Comparison of ENCODE assay signal across 9 mouse cellular contexts in the genomic region with DNA sequence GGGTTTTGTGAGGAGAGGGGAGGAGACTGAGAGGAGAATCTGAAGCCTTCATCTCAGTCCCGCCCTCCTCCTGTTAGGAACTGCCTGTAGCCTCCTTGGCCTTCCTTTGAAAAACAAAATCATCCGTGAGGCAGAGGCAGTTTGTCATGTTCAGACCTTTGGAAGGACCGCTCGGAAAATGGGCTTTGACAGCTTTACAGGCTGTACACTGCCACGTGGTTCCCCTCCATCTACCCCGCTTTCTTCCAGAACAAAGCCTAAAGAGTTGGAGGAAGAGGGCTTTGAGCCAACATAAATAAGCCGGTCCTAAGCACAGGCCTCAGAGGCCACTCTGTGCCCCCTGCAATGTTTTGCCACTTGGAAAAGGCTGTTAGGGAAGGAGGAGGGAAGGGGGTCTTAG. TPM values are rescaled to one million over a fixed set of nuclear protein-coding genes. Genes with fewer than 3 reads are reported as not detected.
A peak's percentile ranks its signal among the peaks of the same experiment; 100 is the strongest.
DNase-seq lines count a peak whose midpoint lies in the region; ATAC-seq and TF ChIP-seq lines count a peak whose summit lies in the region.
"Had no signal": no experiment of that assay in that cellular context is flagged by ENCODE, and none has a peak within 500 bp of the region (broad histone marks: within the 10 kb centered on the region; RNA-seq: fewer than 3 reads in every experiment).

No protein-coding gene starts in this region.

- 0 out of 2 replicates have a peak, but pooled peaks cover 3% of the 10 kb centered on the region for H3K4me1 ChIP-seq in intestine, embryonic 15.5 days (replicated peaks)
- peaks cover 7% of the 10 kb centered on the region; the same call in 1 of the 2 replicates for H3K4me1 ChIP-seq in intestine, embryonic 16.5 days (ENCODE audit: control insufficient read depth, insufficient read depth, low read length)
- H3K4me1 ChIP-seq in forebrain, embryonic 10.5 days: peaks cover 48% of the 10 kb centered on the region
- peaks cover 9% of the 10 kb centered on the region for H3K4me1 ChIP-seq in kidney, postnatal 0 days (replicated peaks; ENCODE audit: insufficient read depth, low read length)
- peaks cover 21% of the 10 kb centered on the region for H3K4me1 ChIP-seq in neural tube, embryonic 11.5 days (ENCODE audit: control insufficient read depth, insufficient read depth, low read length)

- WGBS in intestine, embryonic 15.5 days: 39% methylated on average over 7 of the region's 7 CpGs
- WGBS in intestine, embryonic 16.5 days: 33% methylated on average over 7 of the region's 7 CpGs
- WGBS in forebrain, embryonic 10.5 days: 54% methylated on average over 7 of the region's 7 CpGs
- 10% methylated on average over 7 of the region's 7 CpGs for WGBS in kidney, postnatal 0 days
- under 1% methylated on average over 7 of the region's 7 CpGs for WGBS in neural tube, embryonic 11.5 days

- H3K9me3 ChIP-seq in intestine, embryonic 15.5 days: no peaks in the 10 kb centered on the region
- H3K9me3 ChIP-seq in intestine, embryonic 16.5 days (ENCODE audit: control insufficient read depth, low read length): no peaks in the 10 kb centered on the region
- no peaks in the 10 kb centered on the region for H3K9me3 ChIP-seq in forebrain, embryonic 10.5 days
- H3K9me3 ChIP-seq in kidney, postnatal 0 days (replicated peaks; ENCODE audit: low read length): no peaks in the 10 kb centered on the region
- H3K9me3 ChIP-seq in neural tube, embryonic 11.5 days (ENCODE audit: control insufficient read depth, low read length): no peaks in the 10 kb centered on the region

- peak; percentile 36; the same call in 1 of the 2 replicates for ATAC-seq in intestine, embryonic 15.5 days
- ATAC-seq in intestine, embryonic 16.5 days: no peak
- peak; percentile 89 for ATAC-seq in kidney, postnatal 0 days (replicated peaks; ENCODE audit: low FRiP score, low read depth)
- ATAC-seq in neural tube, embryonic 11.5 days (ENCODE audit: insufficient read depth, low FRiP score, low TSS enrichment): peak; percentile 92

- no peak overlapping the region for H3K27ac ChIP-seq in intestine, embryonic 15.5 days
- H3K27ac ChIP-seq in intestine, embryonic 16.5 days (ENCODE audit: low read length): no peak overlapping the region
- peak overlapping the region; percentile 72 for H3K27ac ChIP-seq in forebrain, embryonic 10.5 days
- H3K27ac ChIP-seq in kidney, postnatal 0 days: peak overlapping the region; percentile 78
- peak overlapping the region; percentile 87 for H3K27ac ChIP-seq in neural tube, embryonic 11.5 days (ENCODE audit: low read depth, low read length)

- no peak for TF ChIP-seq CTCF in kidney, postnatal 0 days (IDR thresholded peaks at IDR 0.05; ENCODE audit: low read depth)

- H3K4me2 ChIP-seq in intestine, embryonic 15.5 days (replicated peaks): no peak overlapping the region
- H3K4me2 ChIP-seq in intestine, embryonic 16.5 days (ENCODE audit: low read depth, low read length): no peak overlapping the region
- peak overlapping the region; percentile 0; the same call in 1 of the 2 replicates for H3K4me2 ChIP-seq in kidney, postnatal 0 days (ENCODE audit: low read length)
- no peak overlapping the region for H3K4me2 ChIP-seq in neural tube, embryonic 11.5 days (ENCODE audit: low read depth)

- no peaks in the 10 kb centered on the region for H3K27me3 ChIP-seq in intestine, embryonic 15.5 days (replicated peaks)
- no peaks in the 10 kb centered on the region for H3K27me3 ChIP-seq in intestine, embryonic 16.5 days (replicated peaks; ENCODE audit: control insufficient read depth, insufficient read depth, low read length)
- H3K27me3 ChIP-seq in forebrain, embryonic 10.5 days (ENCODE audit: poor library complexity, severe bottlenecking): no peaks in the 10 kb centered on the region
- no peaks in the 10 kb centered on the region for H3K27me3 ChIP-seq in kidney, postnatal 0 days (ENCODE audit: insufficient read depth, low read length)
- no peaks in the 10 kb centered on the region for H3K27me3 ChIP-seq in neural tube, embryonic 11.5 days (ENCODE audit: control insufficient read depth, insufficient read depth, low read length)

- no peaks in the 10 kb centered on the region for H3K36me3 ChIP-seq in intestine, embryonic 15.5 days
- H3K36me3 ChIP-seq in intestine, embryonic 16.5 days (ENCODE audit: control insufficient read depth, insufficient read depth, low read length): no peaks in the 10 kb centered on the region
- H3K36me3 ChIP-seq in forebrain, embryonic 10.5 days (replicated peaks): no peaks in the 10 kb centered on the region
- H3K36me3 ChIP-seq in kidney, postnatal 0 days (ENCODE audit: insufficient read depth, low read length): no peaks in the 10 kb centered on the region
- no peaks in the 10 kb centered on the region for H3K36me3 ChIP-seq in neural tube, embryonic 11.5 days (ENCODE audit: control insufficient read depth, insufficient read depth, low read length)

- no peak overlapping the region for H3K4me3 ChIP-seq in intestine, embryonic 15.5 days (replicated peaks)
- H3K4me3 ChIP-seq in intestine, embryonic 16.5 days (ENCODE audit: low read length): no peak overlapping the region
- no peak overlapping the region for H3K4me3 ChIP-seq in forebrain, embryonic 10.5 days
- H3K4me3 ChIP-seq in kidney, postnatal 0 days (replicated peaks; ENCODE audit: low read depth, low read length): no peak overlapping the region
- no peak overlapping the region for H3K4me3 ChIP-seq in neural tube, embryonic 11.5 days (ENCODE audit: low read depth, low read length)

- no peak for DNase-seq in forebrain, embryonic 10.5 days (ENCODE audit: extremely low spot score, low spot score)
- DNase-seq in kidney, postnatal 0 days (ENCODE audit: low spot score): peak; percentile 98
- peak; percentile 81 for DNase-seq in neural tube, embryonic 11.5 days (ENCODE audit: low spot score)
- DNase-seq in frontal cortex, postnatal 10 days (ENCODE audit: low spot score in 2 of 2): no peak
- no peak for DNase-seq in cerebellum, postnatal 10 days
- no peak for DNase-seq in cerebellum, adult 9-11 months
- DNase-seq: liver had no signal

- H3K9ac ChIP-seq in intestine, embryonic 15.5 days: no peak overlapping the region
- H3K9ac ChIP-seq in intestine, embryonic 16.5 days (ENCODE audit: low read depth, low read length): no peak overlapping the region
- no peak overlapping the region for H3K9ac ChIP-seq in kidney, postnatal 0 days (ENCODE audit: low read depth, low read length)
- H3K9ac ChIP-seq in neural tube, embryonic 11.5 days (ENCODE audit: low read length): no peak overlapping the region

RNA-seq across cellular contexts. Expression of a gene that starts 19.9 kb away (rescaled TPM):
- polyA plus RNA-seq in intestine, embryonic 15.5 days (2015; fragmentation: Nextera tagmentation; extraction: Ambion mirVana): not detected in 2 replicates
- polyA plus RNA-seq in intestine, embryonic 16.5 days (2015; fragmentation: Nextera tagmentation; extraction: Ambion mirVana): not detected in 2 replicates
- not detected in 2 replicates for polyA plus RNA-seq in forebrain, embryonic 10.5 days (2016; fragmentation: Nextera tagmentation; extraction: Ambion mirVana)
- 0.18 and 0.29 TPM in 2 replicates for polyA plus RNA-seq in kidney, postnatal 0 days (2015; fragmentation: Nextera tagmentation; extraction: Ambion mirVana)
- not detected in 2 replicates for polyA plus RNA-seq in neural tube, embryonic 11.5 days (2014; fragmentation: Nextera tagmentation; extraction: Ambion mirVana)

Comparison
In these comparisons a context has a peak if more than half of its experiments do, and no peak if none do; other contexts are left out.
1. H3K27ac ChIP-seq: peak in forebrain, embryonic 10.5 days (single experiment), kidney, postnatal 0 days (single experiment) and neural tube, embryonic 11.5 days (single experiment); none in intestine, embryonic 15.5 days (single experiment) and intestine, embryonic 16.5 days (single experiment).
2. DNase-seq: peak in kidney, postnatal 0 days (single experiment) and neural tube, embryonic 11.5 days (single experiment); none in forebrain, embryonic 10.5 days (single experiment), frontal cortex, postnatal 10 days (0 of 2), cerebellum, postnatal 10 days (0 of 2) and cerebellum, adult 9-11 months (single experiment).